Mouse (Mus musculus) heart, embryonic 15.5 days (tissue): ENCODE measurements around the gene Ppp1r9b. TPM values are rescaled to one million over a fixed set of nuclear protein-coding genes. Genes with fewer than 3 reads are reported as not detected.
A peak's percentile ranks its signal among the peaks of the same experiment; 100 is the strongest.
"Not testable (repeated sequence)": the region's sequence is repeated elsewhere in the genome, so short reads cannot be mapped to it uniquely, and the experiment has no call there.

Experiments used
- ATAC-seq: fragments of 200-750 bp; cut with Nextera tagmentation; replicated peaks from 2 replicates; pipeline ENCODE4 v1.8.0; 2017; ENCODE audit warnings: low read depth, moderate TSS enrichment; ENCODE audit not compliant: insufficient number of reproducible peaks, insufficient read depth, low FRiP score
- H3K27ac ChIP-seq: fragments of 300-500 bp; sonication (generic); 2 replicates; pipeline ENCODE4 v1.5.1; 2015; ENCODE audit warnings: mild to moderate bottlenecking, inconsistent platforms
- H3K27me3 ChIP-seq: fragments of 300-500 bp; sonication (generic); 2 replicates; pipeline ENCODE4 v1.6.1; 2015; ENCODE audit warnings: inconsistent platforms
- H3K36me3 ChIP-seq: fragments of 300-500 bp; sonication (generic); 2 replicates; pipeline ENCODE4 v1.6.1; 2015; ENCODE audit warnings: mild to moderate bottlenecking, inconsistent platforms
- H3K4me1 ChIP-seq: fragments of 300-500 bp; sonication (generic); replicated peaks from 2 replicates; pipeline ENCODE4 v1.6.1; 2015; ENCODE audit warnings: inconsistent platforms
- H3K4me2 ChIP-seq: fragments of 300-500 bp; sonication (generic); 2 replicates; pipeline ENCODE4 v1.6.1; 2015; ENCODE audit warnings: inconsistent platforms, mild to moderate bottlenecking, moderate library complexity
- H3K4me3 ChIP-seq: fragments of 300-500 bp; sonication (generic); 2 replicates; pipeline ENCODE4 v1.5.1; 2015; ENCODE audit warnings: mild to moderate bottlenecking, inconsistent platforms
- H3K9ac ChIP-seq: fragments of 300-500 bp; sonication (generic); 2 replicates; pipeline ENCODE4 v1.6.1; 2015; ENCODE audit warnings: mild to moderate bottlenecking, inconsistent platforms
- H3K9me3 ChIP-seq: fragments of 300-500 bp; sonication (generic); replicated peaks from 2 replicates; pipeline ENCODE4 v1.6.1; 2016; ENCODE audit warnings: inconsistent platforms
- WGBS: fragments of 180-500 bp; shearing (Covaris S2); methylation state at CpG from one replicate; pipeline ENCODE4 v1.1.7; 2015; ENCODE audit warnings: mixed read lengths; 5-methylcytosine and 5-hydroxymethylcytosine counted together
- polyA plus RNA-seq: library from polyadenylated mRNA; unstranded; fragments of >200 nt; fragmentation: Nextera tagmentation; extraction: Ambion mirVana; gene quantifications from 2 replicates; pipeline ENCODE4 v1.2.1, GENCODE M21; 2015

Ppp1r9b gene
- polyA plus RNA-seq, 1 experiment from 2014 or later, result 5.0 TPM

GRCm38 (mm10) chr11:94958065-94958858 lies 32.6 kb upstream of the Ppp1r9b start:
- Histone ChIP-seq H3K4me3 (no peak overlapping the region), H3K27me3 (no peaks in the 10 kb centered on the region; the same call in 1 of the 2 replicates), H3K36me3 (no peaks in the 10 kb centered on the region), H3K4me1 (peaks cover 16% of the 10 kb centered on the region), H3K9me3 (no peaks in the 10 kb centered on the region), H3K4me2 (no peak overlapping the region), H3K9ac (no peak overlapping the region), H3K27ac (peak overlapping the region; percentile 67)
- WGBS, result 18% methylated on average over 8 of the region's 8 CpGs
- ATAC-seq, result peak; percentile 60

- Histone ChIP-seq H3K36me3 (no peaks in the 10 kb centered on the region), H3K9ac (no peak overlapping the region), H3K27me3 (no peaks in the 10 kb centered on the region), H3K27ac (no peak overlapping the region), H3K4me1 (peaks cover 14% of the 10 kb centered on the region), H3K4me3 (no peak overlapping the region), H3K4me2 (no peak overlapping the region), H3K9me3 (no peaks in the 10 kb centered on the region)
- WGBS, result 59% methylated on average over 5 of the region's 5 CpGs
- no peak for ATAC-seq
Observed at GRCm38 (mm10) chr11:94962534-94963101, 28.2 kb upstream of the Ppp1r9b start.

- Histone ChIP-seq H3K4me1 (peaks cover 8% of the 10 kb centered on the region), H3K4me2 (no peak within 1 kb of the TSS), H3K27ac (no peak within 1 kb of the TSS), H3K4me3 (no peak within 1 kb of the TSS), H3K36me3 (no peaks in the 10 kb centered on the region), H3K9me3 (no peaks in the 10 kb centered on the region), H3K27me3 (no peaks in the 10 kb centered on the region), H3K9ac (no peak within 1 kb of the TSS)
- WGBS, result 48% methylated on average over 4 of the region's 4 CpGs
- ATAC-seq, result no peak
Observed at GRCm38 (mm10) chr11:94967419-94967818, 23.4 kb upstream of the Ppp1r9b start, which contains the start of gene Hils1. TSS of gene Hils1 (plus strand) at chr11:94967593.

GRCm38 (mm10) chr11:94968187-94968586 lies 22.6 kb upstream of the Ppp1r9b start:
- Histone ChIP-seq H3K36me3 (no peaks in the 10 kb centered on the region), H3K4me3 (no peak overlapping the region), H3K27ac (no peak overlapping the region), H3K9me3 (no peaks in the 10 kb centered on the region), H3K9ac (no peak overlapping the region), H3K4me1 (peaks cover 11% of the 10 kb centered on the region), H3K4me2 (no peak overlapping the region), H3K27me3 (no peaks in the 10 kb centered on the region)
- no peak for ATAC-seq
- WGBS, result 76% methylated on average over 7 of the region's 7 CpGs

- not testable (repeated sequence) for H3K9me3 ChIP-seq, H3K36me3 ChIP-seq, H3K9ac ChIP-seq, H3K27ac ChIP-seq, ATAC-seq, H3K27me3 ChIP-seq, H3K4me3 ChIP-seq, H3K4me2 ChIP-seq
- H3K4me1 ChIP-seq, result peaks cover 25% of the 10 kb centered on the region
- WGBS, result 86% methylated on average over 4 of the region's 4 CpGs
Observed at GRCm38 (mm10) chr11:94969709-94970108, 21.1 kb upstream of the Ppp1r9b start.

GRCm38 (mm10) chr11:94970210-94970943 lies 20.5 kb upstream of the Ppp1r9b start:
- no peaks in the 10 kb centered on the region for H3K9me3 ChIP-seq
- WGBS, result 61% methylated on average over 15 of the region's 15 CpGs
- peaks cover 32% of the 10 kb centered on the region for H3K4me1 ChIP-seq
- no peaks in the 10 kb centered on the region for H3K36me3 ChIP-seq
- no peak for ATAC-seq
- no peak overlapping the region for H3K4me2 ChIP-seq
- H3K27me3 ChIP-seq, result no peaks in the 10 kb centered on the region
- no peak overlapping the region for H3K9ac ChIP-seq
- H3K4me3 ChIP-seq, result no peak overlapping the region
- H3K27ac ChIP-seq, result no peak overlapping the region

- Histone ChIP-seq H3K9ac (0 out of 2 replicates have a peak overlapping the region, but pooled peaks have one; percentile 26), H3K27ac (peak overlapping the region; percentile 65; the same call in 1 of the 2 replicates), H3K4me3 (peak overlapping the region; percentile 40; the same call in 1 of the 2 replicates)
Observed at GRCm38 (mm10) chr11:94971895-94972615, 18.8 kb upstream of the Ppp1r9b start.

GRCm38 (mm10) chr11:94972887-94973286 lies 17.9 kb upstream of the Ppp1r9b start:
- H3K27me3 ChIP-seq, result no peaks in the 10 kb centered on the region
- no peaks in the 10 kb centered on the region for H3K9me3 ChIP-seq
- H3K4me1 ChIP-seq, result peaks cover 51% of the 10 kb centered on the region
- no peaks in the 10 kb centered on the region for H3K36me3 ChIP-seq
- H3K4me2 ChIP-seq, result peak overlapping the region; percentile 59
- peak overlapping the region; percentile 65 for H3K27ac ChIP-seq
- 0 out of 2 replicates have a peak, but pooled peaks have one; percentile 37 for ATAC-seq
- H3K9ac ChIP-seq, result peak overlapping the region; percentile 48; the same call in 1 of the 2 replicates
- 34% methylated on average over 5 of the region's 5 CpGs for WGBS
- H3K4me3 ChIP-seq, result peak overlapping the region; percentile 40

More at GRCm38 (mm10) chr11:94971895-94972615, 18.8 kb upstream of the Ppp1r9b start:
- 63% methylated on average over 16 of the region's 16 CpGs for WGBS
- no peak for ATAC-seq
- no peaks in the 10 kb centered on the region for H3K27me3 ChIP-seq
- H3K4me2 ChIP-seq, result peak overlapping the region; percentile 59
- H3K9me3 ChIP-seq, result no peaks in the 10 kb centered on the region
- no peaks in the 10 kb centered on the region for H3K36me3 ChIP-seq
- H3K4me1 ChIP-seq, result peaks cover 47% of the 10 kb centered on the region

GRCm38 (mm10) chr11:94973313-94973712 lies 17.5 kb upstream of the Ppp1r9b start:
- peak; percentile 66 for ATAC-seq
- Histone ChIP-seq H3K9ac (peak overlapping the region; percentile 48; the same call in 1 of the 2 replicates), H3K27ac (peak overlapping the region; percentile 65), H3K4me1 (peaks cover 56% of the 10 kb centered on the region), H3K36me3 (no peaks in the 10 kb centered on the region), H3K9me3 (no peaks in the 10 kb centered on the region), H3K4me3 (peak overlapping the region; percentile 40), H3K27me3 (no peaks in the 10 kb centered on the region), H3K4me2 (peak overlapping the region; percentile 59)
- WGBS, result 28% methylated on average over 4 of the region's 4 CpGs

GRCm38 (mm10) chr11:94974951-94975350 lies 15.9 kb upstream of the Ppp1r9b start:
- H3K9me3 ChIP-seq, result no peaks in the 10 kb centered on the region
- H3K4me3 ChIP-seq, result no peak overlapping the region
- 0 out of 2 replicates have a peak, but pooled peaks have one; percentile 28 for ATAC-seq
- no peak overlapping the region for H3K4me2 ChIP-seq
- peak overlapping the region; percentile 67 for H3K27ac ChIP-seq
- H3K27me3 ChIP-seq, result no peaks in the 10 kb centered on the region
- H3K9ac ChIP-seq, result no peak overlapping the region
- peaks cover 69% of the 10 kb centered on the region for H3K4me1 ChIP-seq
- H3K36me3 ChIP-seq, result no peaks in the 10 kb centered on the region
- 22% methylated on average over 2 of the region's 2 CpGs for WGBS
